Mouse (Mus musculus): ENCODE results near the gene Sds. TPM values are rescaled to one million over a fixed set of nuclear protein-coding genes. Genes with fewer than 3 reads are reported as not detected.

Sds gene
- polyA plus RNA-seq, 1 experiment: 0.21 TPM

DNA sequence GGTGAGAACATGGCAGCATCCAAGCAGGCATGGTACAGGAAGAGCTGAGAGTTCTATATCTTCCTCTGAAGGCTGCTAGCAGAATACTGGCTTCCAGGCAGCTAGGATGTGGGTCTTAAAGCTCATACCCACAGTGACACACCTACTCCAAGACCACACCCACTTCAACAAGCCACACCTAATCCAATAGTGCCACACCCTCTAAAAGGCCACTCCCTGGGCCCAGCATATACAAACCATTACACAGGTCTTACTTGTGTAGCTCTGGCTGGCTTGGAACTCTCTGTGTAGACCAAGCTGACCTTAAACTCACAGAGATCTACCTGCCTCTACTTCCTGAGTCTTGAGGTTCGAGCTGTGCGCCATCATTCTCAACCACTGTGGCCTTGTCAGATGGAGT is 48.4 kb downstream of the Sds start:
- no peak for TF ChIP-seq POLR2A (IDR thresholded peaks at IDR 0.05; ENCODE audit: extremely low read depth, insufficient read depth, low read length)
- no peak for TF ChIP-seq CTCF (IDR thresholded peaks at IDR 0.05; ENCODE audit: extremely low read depth, insufficient read depth, low read length)
- no peak overlapping the region for H3K4me3 ChIP-seq (ENCODE audit: insufficient read depth, low read length)
- H3K27ac ChIP-seq (ENCODE audit: insufficient read depth, low read length): no peak overlapping the region
- no peaks in the 10 kb centered on the region for H3K4me1 ChIP-seq (ENCODE audit: control insufficient read depth, insufficient read depth, low read length)

GRCm38 (mm10) chr5:120525737-120526136 is 49.4 kb downstream of the Sds start:
- TF ChIP-seq CTCF (IDR thresholded peaks at IDR 0.05; ENCODE audit: extremely low read depth, insufficient read depth, low read length): peak; percentile 37
- TF ChIP-seq POLR2A (IDR thresholded peaks at IDR 0.05; ENCODE audit: extremely low read depth, insufficient read depth, low read length): no peak
- no peaks in the 10 kb centered on the region for H3K4me1 ChIP-seq (ENCODE audit: control insufficient read depth, insufficient read depth, low read length)
- H3K27ac ChIP-seq (ENCODE audit: insufficient read depth, low read length): no peak overlapping the region
- no peak overlapping the region for H3K4me3 ChIP-seq (ENCODE audit: insufficient read depth, low read length)

GRCm38 (mm10) chr5:120526311-120526710 is 50.0 kb downstream of the Sds start:
- H3K4me1 ChIP-seq (ENCODE audit: control insufficient read depth, insufficient read depth, low read length): no peaks in the 10 kb centered on the region
- H3K4me3 ChIP-seq (ENCODE audit: insufficient read depth, low read length): no peak overlapping the region
- no peak overlapping the region for H3K27ac ChIP-seq (ENCODE audit: insufficient read depth, low read length)
- TF ChIP-seq POLR2A (IDR thresholded peaks at IDR 0.05; ENCODE audit: extremely low read depth, insufficient read depth, low read length) (no peak), CTCF (IDR thresholded peaks at IDR 0.05; ENCODE audit: extremely low read depth, insufficient read depth, low read length) (no peak)

DNA sequence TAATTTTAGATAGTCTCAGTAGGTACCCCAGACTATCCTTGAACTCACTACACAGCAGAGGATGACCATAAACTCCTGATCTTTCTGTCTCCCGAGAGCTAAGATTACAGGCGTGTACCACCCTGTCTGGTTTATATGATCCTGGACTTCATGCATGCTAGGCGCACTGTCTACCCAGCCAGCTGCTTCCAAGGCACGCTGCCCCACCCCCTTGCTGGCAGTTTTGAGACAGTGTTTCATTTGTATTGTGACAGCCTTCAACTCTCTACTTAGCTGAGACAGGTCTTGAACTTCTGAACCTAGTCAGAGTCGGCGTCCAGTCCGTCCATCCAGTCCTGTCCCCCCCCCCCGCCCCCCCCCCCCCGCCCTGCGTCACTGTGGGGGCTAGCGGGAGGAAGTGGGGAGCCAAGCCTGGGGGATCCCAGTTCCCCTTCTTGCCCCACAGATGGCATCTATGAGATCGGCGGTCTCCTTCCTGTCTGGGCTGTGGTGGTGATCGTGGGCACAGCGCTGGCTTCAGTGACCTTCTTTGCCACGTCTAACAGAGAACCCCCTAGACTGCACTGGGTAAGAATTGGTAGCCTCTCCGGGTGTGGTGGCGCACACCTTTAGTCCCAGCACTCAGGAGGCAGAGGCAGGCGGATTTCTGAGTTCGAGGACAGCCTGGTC is 51.1 kb downstream of the Sds start:
- Histone ChIP-seq H3K27ac (ENCODE audit: insufficient read depth, low read length) (no peak overlapping the region), H3K4me1 (ENCODE audit: control insufficient read depth, insufficient read depth, low read length) (no peaks in the 10 kb centered on the region), H3K4me3 (ENCODE audit: insufficient read depth, low read length) (no peak overlapping the region)
- no peak for TF ChIP-seq POLR2A (IDR thresholded peaks at IDR 0.05; ENCODE audit: extremely low read depth, insufficient read depth, low read length)
- TF ChIP-seq CTCF (IDR thresholded peaks at IDR 0.05; ENCODE audit: extremely low read depth, insufficient read depth, low read length): no peak

DNA sequence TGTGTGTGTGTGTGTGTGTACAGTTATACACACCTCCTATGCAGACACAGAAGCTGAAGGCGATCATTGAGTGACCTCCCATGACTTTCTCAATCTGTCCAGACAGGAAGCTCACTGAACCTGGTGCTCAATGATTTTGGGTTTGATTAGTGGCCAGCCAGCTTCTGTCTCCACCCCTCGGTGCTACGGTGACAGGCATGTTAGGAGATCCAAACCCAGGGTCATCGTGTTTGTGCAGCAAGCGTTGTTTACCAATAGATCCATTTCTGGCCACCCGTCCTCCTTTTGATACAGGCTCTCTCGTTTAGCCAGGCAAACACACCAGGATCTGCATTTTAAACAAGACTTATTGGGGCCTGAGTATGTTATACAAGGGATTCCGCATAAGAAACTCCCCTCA is 55.3 kb downstream of the Sds start:
- H3K4me3 ChIP-seq (ENCODE audit: insufficient read depth, low read length): no peak overlapping the region
- H3K27ac ChIP-seq (ENCODE audit: insufficient read depth, low read length): no peak overlapping the region
- no peak for TF ChIP-seq POLR2A (IDR thresholded peaks at IDR 0.05; ENCODE audit: extremely low read depth, insufficient read depth, low read length)
- peaks cover 3% of the 10 kb centered on the region; the same call in 1 of the 2 replicates for H3K4me1 ChIP-seq (ENCODE audit: control insufficient read depth, insufficient read depth, low read length)

Other genes with a start within 250 kb of the Sds start
- gene Lhx5, start 44.8 kb upstream of the Sds start, polyA plus RNA-seq (2012; rRNA removed): 0.04 TPM in 1 of 2 replicates, not detected in the other
- 8.1 and 8.2 TPM in 2 replicates for gene Sdsl, start 3.7 kb upstream of the Sds start, polyA plus RNA-seq (2012; rRNA removed)
- 53.3 and 54.7 TPM in 2 replicates for gene Plbd2, start 27.1 kb downstream of the Sds start, polyA plus RNA-seq (2012; rRNA removed)
- gene Slc8b1, start 34.6 kb downstream of the Sds start, polyA plus RNA-seq (2012; rRNA removed): 6.3 and 6.6 TPM in 2 replicates
- 37.9 and 40.0 TPM in 2 replicates for gene Tpcn1, start 112.1 kb downstream of the Sds start, polyA plus RNA-seq (2012; rRNA removed)
- 1.5 and 2.5 TPM in 2 replicates for gene Iqcd, start 112.5 kb downstream of the Sds start, polyA plus RNA-seq (2012; rRNA removed)
- gene Rita1, start 136.1 kb downstream of the Sds start, polyA plus RNA-seq (2012; rRNA removed): 39.6 and 40.8 TPM in 2 replicates
- gene Ddx54, start 136.2 kb downstream of the Sds start, polyA plus RNA-seq (2012; rRNA removed): 30.3 and 31.0 TPM in 2 replicates
- 0.10 and 0.19 TPM in 2 replicates for gene Cfap73, start 157.7 kb downstream of the Sds start, polyA plus RNA-seq (2012; rRNA removed)
- gene Rasal1, start 172.3 kb downstream of the Sds start, polyA plus RNA-seq (2012; rRNA removed): 88.7 and 99.4 TPM in 2 replicates
- 89.7 and 91.8 TPM in 2 replicates for gene Dtx1, start 235.4 kb downstream of the Sds start, polyA plus RNA-seq (2012; rRNA removed)